Mouse (Mus musculus): ENCODE results near the gene Polr3b. TPM values are rescaled to one million over a fixed set of nuclear protein-coding genes. Genes with fewer than 3 reads are reported as not detected.

The Polr3b gene
- polyA plus RNA-seq, 1 experiment from 2014 or later: 3.9 TPM

GRCm38 (mm10) chr10:84774573-84774972 lies 152.5 kb downstream of the Polr3b start:
- no peaks in the 10 kb centered on the region for H3K9me3 ChIP-seq (ENCODE audit: low read length)
- 0 out of 2 replicates have a peak overlapping the region, but pooled peaks have one; percentile 45 for H3K27ac ChIP-seq (ENCODE audit: low read depth)
- no peaks in the 10 kb centered on the region for H3K27me3 ChIP-seq (ENCODE audit: insufficient read depth, low read length)
- H3K36me3 ChIP-seq (replicated peaks; ENCODE audit: insufficient read depth, low read length): no peaks in the 10 kb centered on the region
- TF ChIP-seq CTCF (IDR thresholded peaks at IDR 0.05; ENCODE audit: low read depth) (no peak), EP300 (IDR thresholded peaks at IDR 0.05; ENCODE audit: low read depth) (no peak)
- H3K9ac ChIP-seq (replicated peaks): no peak overlapping the region
- DNase-seq (peak; percentile 73), ATAC-seq (peak; percentile 80)
- no peak overlapping the region for H3K4me3 ChIP-seq (ENCODE audit: low read depth, low read length)
- WGBS (ENCODE audit: insufficient replicate concordance): 18% methylated on average over 12 of the region's 12 CpGs
- H3K4me1 ChIP-seq (ENCODE audit: insufficient read depth): peaks cover 5% of the 10 kb centered on the region; the same call in 1 of the 2 replicates
- H3K4me2 ChIP-seq (ENCODE audit: low read depth, low read length): peak overlapping the region; percentile 19; the same call in 1 of the 2 replicates

Other genes starting within 250 kb of the Polr3b start
- 0.13 and 0.20 TPM in 2 replicates for gene Nuak1, start 181.7 kb upstream of the Polr3b start, polyA plus RNA-seq (2015; fragmentation: Nextera tagmentation; extraction: Ambion mirVana)
- 10.3 and 10.6 TPM in 2 replicates for gene Ckap4, start 88.2 kb upstream of the Polr3b start, polyA plus RNA-seq (2015; fragmentation: Nextera tagmentation; extraction: Ambion mirVana)
- 29.8 and 36.8 TPM in 2 replicates for gene Tcp11l2, start 45.7 kb upstream of the Polr3b start, polyA plus RNA-seq (2015; fragmentation: Nextera tagmentation; extraction: Ambion mirVana)
- gene Rfx4, start 133.8 kb downstream of the Polr3b start, polyA plus RNA-seq (2015; fragmentation: Nextera tagmentation; extraction: Ambion mirVana): not detected in 2 replicates

All from liver, postnatal 0 days (tissue).